Mouse (Mus musculus) ES-E14 (cell line): Measurements from ENCODE around the gene Scg3. TPM values are rescaled to one million over a fixed set of nuclear protein-coding genes. Genes with fewer than 3 reads are reported as not detected.

Experiments
- DNase-seq: peaks from one replicate; pipeline ENCODE4 v3.0.0-alpha.2; 2013; ENCODE audit warnings: low read depth, low spot score
- H3K27ac ChIP-seq: 2 replicates; pipeline ENCODE4 v1.5.1; 2012; ENCODE audit warnings: low read depth, mild to moderate bottlenecking, low read length, moderate library complexity, mixed read lengths; ENCODE audit not compliant: poor library complexity, insufficient read depth, severe bottlenecking
- H3K36me3 ChIP-seq: 2 replicates; pipeline ENCODE4 v1.6.1; 2012; ENCODE audit warnings: mild to moderate bottlenecking, low read length, moderate library complexity, mixed read lengths; ENCODE audit not compliant: control insufficient read depth, poor library complexity, insufficient read depth, severe bottlenecking
- H3K4me1 ChIP-seq, 2 experiments: fragments of 150-350 bp in 1 of 2; sonication (generic) in 1 of 2; 2 replicates each; pipeline ENCODE4 v1.6.1; 2012; ENCODE audit warnings: low read length in 2 of 2, mild to moderate bottlenecking in 1 of 2, mixed read lengths in 1 of 2; ENCODE audit not compliant: control insufficient read depth in 2 of 2, insufficient read depth in 2 of 2, poor library complexity in 1 of 2
- H3K4me3 ChIP-seq, 2 experiments: fragments of 150-350 bp in 1 of 2; sonication (generic) in 1 of 2; 2 replicates each; pipeline ENCODE4 v1.5.1; 2012; ENCODE audit warnings: low read length in 2 of 2, low read depth in 1 of 2, mild to moderate bottlenecking in 1 of 2, mixed read lengths in 1 of 2; ENCODE audit not compliant: insufficient read depth in 1 of 2, poor library complexity in 1 of 2, severe bottlenecking in 1 of 2
- H3K9ac ChIP-seq: 2 replicates; pipeline ENCODE4 v1.6.1; 2012; ENCODE audit warnings: low read depth, mild to moderate bottlenecking, low read length, mixed read lengths; ENCODE audit not compliant: poor library complexity, insufficient read depth, severe bottlenecking
- H3K9me3 ChIP-seq: fragments of 150-350 bp; sonication (generic); 2 replicates; pipeline ENCODE4 v1.6.1; 2012; ENCODE audit warnings: low read depth, mild to moderate bottlenecking, low read length; ENCODE audit not compliant: control insufficient read depth, insufficient read depth
- CHD2 ChIP-seq: IDR thresholded peaks from 2 replicates; pipeline ENCODE4 v1.6.1; 2014; ENCODE audit warnings: mild to moderate bottlenecking, low read depth, low read length, inconsistent platforms
- HCFC1 ChIP-seq: IDR thresholded peaks from 2 replicates; pipeline ENCODE4 v1.6.1; 2012; ENCODE audit warnings: low read length, inconsistent platforms, borderline replicate concordance; ENCODE audit not compliant: insufficient read depth
- MAFK ChIP-seq: IDR thresholded peaks from 2 replicates; pipeline ENCODE4 v1.6.1; 2014; ENCODE audit warnings: mild to moderate bottlenecking, low read depth, low read length, inconsistent platforms; ENCODE audit not compliant: insufficient read depth
- ZC3H11A ChIP-seq: IDR thresholded peaks from 2 replicates; pipeline ENCODE4 v1.6.1; 2012; ENCODE audit warnings: low read depth, mild to moderate bottlenecking, inconsistent platforms, low read length, borderline replicate concordance
- ZNF384 ChIP-seq: IDR thresholded peaks from 2 replicates; pipeline ENCODE4 v1.6.1; 2012; ENCODE audit warnings: low read depth, low read length, inconsistent platforms
- in situ Hi-C, 2 experiments: fragments of 600-800 bp; cut with MboI; formaldehyde crosslinking; loops; one replicate each; pipeline ENCODE4 v1.15.1; 2025; ENCODE audit warnings: low sequenced_read_pairs in 2 of 2, inconsistent platforms in 1 of 2; ENCODE audit not compliant: unreplicated experiment in 2 of 2
- total RNA-seq: library from RNA; depleted of rRNA; stranded (reverse); fragments of 300-350 nt; gene quantifications from 2 replicates; pipeline ENCODE4 v1.2.3, GENCODE M21; 2012; rRNA removed

Scg3 gene
- total RNA-seq: 0.48 and 0.76 TPM in 2 replicates

DNA sequence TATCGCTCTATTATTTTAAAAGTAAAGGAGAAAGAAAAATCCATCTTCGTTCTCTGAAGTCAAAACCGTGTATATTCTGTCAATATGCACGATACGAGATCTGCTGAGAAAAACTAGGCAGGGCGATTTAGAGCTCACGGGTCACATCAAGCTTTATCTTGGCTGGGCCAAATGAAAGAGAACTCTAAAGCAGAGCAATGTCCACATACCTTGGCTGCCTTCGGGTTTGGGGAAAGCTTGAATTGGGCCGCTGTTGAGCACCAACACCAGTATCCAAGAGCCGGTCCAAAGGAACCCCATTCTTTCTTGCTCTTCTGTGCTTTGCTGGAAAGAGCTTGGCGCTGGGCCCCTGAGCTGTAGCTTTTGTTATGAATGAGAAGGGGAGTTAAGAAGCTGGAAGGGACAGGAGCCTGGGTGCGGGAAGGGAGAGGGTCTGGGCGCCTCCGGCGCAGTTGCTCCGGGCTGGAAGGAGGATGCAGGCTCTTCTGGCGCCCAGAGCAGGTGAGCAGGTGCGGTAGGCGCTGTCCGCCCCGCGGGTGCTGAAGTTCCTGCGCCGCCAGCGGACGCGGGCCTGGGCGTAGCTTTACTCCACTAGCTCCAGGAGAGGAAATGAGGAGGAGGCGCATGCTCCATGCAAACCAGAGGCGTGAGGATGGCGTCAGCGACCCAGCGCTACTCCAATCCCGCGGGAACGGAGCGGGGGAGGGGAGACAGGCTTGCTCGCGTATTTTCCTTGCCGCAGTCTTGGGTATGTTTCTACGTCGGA lies at the start of gene Scg3:
TSS of gene Scg3 (minus strand) at position 631 of the 766 bp plus-strand sequence.
- Histone ChIP-seq H3K4me1 (no peaks in the 10 kb centered on the region; a peak in 1 of 4 replicates), H3K36me3 (no peaks in the 10 kb centered on the region), H3K4me3 (peak within 1 kb of the TSS; percentile 47 to 51), H3K9me3 (no peaks in the 10 kb centered on the region), H3K9ac (peak within 1 kb of the TSS; percentile 65), H3K27ac (no peak within 1 kb of the TSS)
- in situ Hi-C loops: no loop called here
- TF ChIP-seq HCFC1 (peak; percentile 62; the same call in 1 of the 2 replicates), CHD2 (peak; percentile 96), ZNF384 (no peak)
- DNase-seq: peak; percentile 86

DNA sequence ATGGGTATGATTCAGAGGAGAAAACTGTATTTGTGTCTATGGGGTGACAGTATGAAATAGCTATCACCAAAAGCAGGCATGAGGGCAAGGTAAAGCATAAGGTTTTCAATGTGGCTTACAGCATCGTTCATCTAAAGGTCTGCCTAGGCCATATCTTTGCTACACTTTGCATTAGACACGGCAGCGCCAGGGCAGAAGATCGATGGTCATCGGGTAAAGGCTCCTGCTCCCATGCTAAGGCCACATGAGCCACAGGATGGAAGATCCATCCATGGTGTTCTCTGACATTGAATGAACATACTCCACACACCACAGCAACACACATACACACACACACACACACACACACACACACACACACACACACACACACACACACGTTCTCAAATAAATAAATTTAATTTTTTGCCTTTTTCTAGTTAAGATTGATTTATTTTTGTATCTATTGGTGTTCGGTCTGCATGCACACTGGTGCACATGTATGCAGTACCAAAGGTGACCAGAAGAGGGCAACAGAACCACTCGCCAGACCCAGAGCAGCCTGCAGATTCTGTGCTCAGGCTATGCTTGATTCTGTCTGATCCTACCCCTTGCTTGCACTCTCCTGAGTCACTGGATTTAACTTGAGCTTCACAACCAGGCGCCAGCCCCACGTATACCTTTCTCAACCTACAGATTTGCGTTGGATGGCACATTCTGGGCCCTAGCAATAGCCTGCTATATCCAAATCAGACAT lies 36.3 kb upstream of the Scg3 start:
- in situ Hi-C loops: no loop called here
- Histone ChIP-seq H3K27ac (no peak overlapping the region), H3K9ac (no peak overlapping the region), H3K4me1 (no peaks in the 10 kb centered on the region), H3K36me3 (no peaks in the 10 kb centered on the region), H3K9me3 (no peaks in the 10 kb centered on the region), H3K4me3 (no peak overlapping the region)
- DNase-seq: peak; percentile 60
- TF ChIP-seq ZC3H11A (peak; percentile 80), ZNF384 (no peak), MAFK (no peak), CHD2 (no peak), HCFC1 (no peak)

DNA sequence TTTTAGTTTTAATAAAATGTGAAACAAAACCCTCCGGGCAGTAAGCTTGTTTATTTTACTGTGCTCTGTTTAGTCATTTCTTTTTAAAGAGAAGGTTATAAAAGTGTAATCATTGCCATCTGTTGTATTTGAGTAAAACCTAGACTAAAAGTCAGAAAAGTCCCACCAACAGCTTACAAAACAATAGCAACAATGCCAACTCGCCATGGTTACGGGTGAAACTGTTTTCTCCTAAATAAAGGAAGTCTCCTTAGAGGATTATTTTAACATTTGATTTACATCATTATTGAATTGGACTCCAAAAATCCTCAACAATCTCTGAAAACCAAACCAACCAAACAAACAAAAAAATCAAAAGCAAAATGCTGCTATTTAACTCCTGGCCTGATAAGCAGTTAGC lies 35.6 kb upstream of the Scg3 start:
- H3K27ac ChIP-seq: no peak overlapping the region
- no peak for DNase-seq
- in situ Hi-C loops: no loop called here
- TF ChIP-seq ZC3H11A (no peak), HCFC1 (no peak), ZNF384 (no peak), MAFK (no peak), CHD2 (no peak)
- no peaks in the 10 kb centered on the region for H3K9me3 ChIP-seq
- H3K4me3 ChIP-seq: no peak overlapping the region
- no peaks in the 10 kb centered on the region for H3K36me3 ChIP-seq
- no peak overlapping the region for H3K9ac ChIP-seq
- H3K4me1 ChIP-seq: no peaks in the 10 kb centered on the region

DNA sequence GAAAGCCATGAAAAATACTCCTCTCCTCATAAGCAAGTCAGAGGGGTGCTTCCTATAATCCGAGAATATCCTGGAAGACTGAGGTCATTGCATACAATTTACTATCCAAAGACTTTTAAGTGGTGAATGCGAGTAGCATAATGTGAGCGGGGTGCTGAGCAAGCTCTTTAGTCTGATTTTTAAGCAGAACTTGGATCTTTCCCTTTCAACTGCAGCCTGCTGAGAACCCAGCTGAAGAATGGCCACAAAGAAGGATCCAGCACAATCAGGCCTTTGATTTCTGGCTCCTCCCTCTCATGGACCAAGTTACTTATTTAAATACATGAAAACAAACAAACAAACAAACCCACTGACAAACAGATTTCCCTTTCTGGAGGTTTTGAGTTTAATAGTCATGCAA lies 916 bp upstream of the Scg3 start:
- no peak overlapping the region for H3K4me3 ChIP-seq
- in situ Hi-C loops: no loop called here
- no peaks in the 10 kb centered on the region; a peak in 1 of 4 replicates for H3K4me1 ChIP-seq
- H3K9ac ChIP-seq: no peak overlapping the region
- TF ChIP-seq ZNF384 (no peak), CHD2 (no peak), ZC3H11A (no peak), HCFC1 (no peak), MAFK (no peak)
- no peak for DNase-seq
- H3K36me3 ChIP-seq: no peaks in the 10 kb centered on the region
- no peaks in the 10 kb centered on the region for H3K9me3 ChIP-seq
- H3K27ac ChIP-seq: no peak overlapping the region
